Mouse (Mus musculus): Measurements from ENCODE around the gene Spocd1. TPM values are rescaled to one million over a fixed set of nuclear protein-coding genes. Genes with fewer than 3 reads are reported as not detected.

Spocd1 gene
- polyA plus RNA-seq, 1 experiment from 2014 or later: not detected

DNA sequence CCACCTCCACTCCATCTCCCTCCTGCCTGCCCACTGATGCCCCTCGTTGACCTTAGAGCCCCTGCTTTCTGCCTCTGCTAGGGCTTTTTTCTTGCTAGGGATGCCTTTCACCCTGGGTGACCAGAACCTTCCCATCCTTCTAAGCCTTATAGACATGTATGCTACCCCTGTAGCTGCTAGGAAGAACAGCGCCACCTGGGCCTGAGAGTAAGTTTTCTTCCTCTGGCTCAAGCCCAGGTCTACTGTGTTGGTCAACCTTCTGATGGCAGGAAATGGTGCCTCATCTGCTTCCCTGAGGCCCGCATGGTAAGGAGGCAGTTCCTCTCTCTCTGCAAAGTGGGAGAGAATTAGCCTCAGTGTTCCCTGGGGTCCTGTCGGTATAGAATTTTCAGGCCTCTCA, 67.0 kb downstream of the Spocd1 start:
- Histone ChIP-seq H3K9ac (ENCODE audit: low read depth, low read length) (no peak overlapping the region), H3K4me3 (ENCODE audit: low read length) (no peak overlapping the region), H3K4me1 (ENCODE audit: control insufficient read depth, insufficient read depth, low read length) (peaks cover 8% of the 10 kb centered on the region; the same call in 1 of the 2 replicates), H3K27ac (ENCODE audit: low read depth, low read length) (no peak overlapping the region), H3K4me2 (replicated peaks; ENCODE audit: low read depth, low read length) (no peak overlapping the region), H3K9me3 (ENCODE audit: control insufficient read depth, low read length) (no peaks in the 10 kb centered on the region), H3K36me3 (ENCODE audit: control insufficient read depth, insufficient read depth, low read length) (peaks cover 3% of the 10 kb centered on the region; the same call in 1 of the 2 replicates), H3K27me3 (ENCODE audit: control insufficient read depth, insufficient read depth, low read length) (peaks cover 14% of the 10 kb centered on the region; the same call in 1 of the 2 replicates)
- 75% methylated on average over 4 of the region's 4 CpGs for WGBS
- no peak for ATAC-seq (ENCODE audit: low FRiP score, low TSS enrichment)

DNA sequence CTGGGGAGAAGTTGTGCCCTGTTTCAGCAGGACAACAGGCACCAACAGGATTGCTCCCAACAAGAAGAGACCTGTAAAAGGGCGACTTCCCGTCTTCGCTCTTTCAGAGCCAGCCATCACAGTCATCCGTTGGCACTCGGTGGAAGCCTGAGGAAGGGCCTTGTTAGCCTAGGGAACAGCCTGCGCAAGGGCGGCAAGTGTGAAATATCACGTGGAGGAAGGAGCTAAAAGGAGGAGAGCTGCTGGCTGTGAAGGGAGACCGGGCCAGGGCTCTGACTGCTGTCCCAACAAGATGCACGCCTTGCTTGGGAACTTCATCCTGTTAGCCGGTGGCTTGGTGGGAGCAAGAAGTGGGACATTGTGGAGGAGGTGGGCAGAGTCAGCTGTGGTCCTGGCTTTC, 69.1 kb downstream of the Spocd1 start:
- peaks cover 17% of the 10 kb centered on the region for H3K4me1 ChIP-seq (ENCODE audit: control insufficient read depth, insufficient read depth, low read length)
- H3K36me3 ChIP-seq (ENCODE audit: control insufficient read depth, insufficient read depth, low read length): no peaks in the 10 kb centered on the region
- 0 out of 2 replicates have a peak overlapping the region, but pooled peaks have one; percentile 12 for H3K9ac ChIP-seq (ENCODE audit: low read depth, low read length)
- H3K27me3 ChIP-seq (ENCODE audit: control insufficient read depth, insufficient read depth, low read length): peaks cover 14% of the 10 kb centered on the region; the same call in 1 of the 2 replicates
- no peak overlapping the region for H3K4me2 ChIP-seq (replicated peaks; ENCODE audit: low read depth, low read length)
- no peak overlapping the region for H3K4me3 ChIP-seq (ENCODE audit: low read length)
- WGBS: 45% methylated on average over 11 of the region's 11 CpGs
- ATAC-seq (ENCODE audit: low FRiP score, low TSS enrichment): no peak
- no peaks in the 10 kb centered on the region for H3K9me3 ChIP-seq (ENCODE audit: control insufficient read depth, low read length)
- H3K27ac ChIP-seq (ENCODE audit: low read depth, low read length): no peak overlapping the region

DNA sequence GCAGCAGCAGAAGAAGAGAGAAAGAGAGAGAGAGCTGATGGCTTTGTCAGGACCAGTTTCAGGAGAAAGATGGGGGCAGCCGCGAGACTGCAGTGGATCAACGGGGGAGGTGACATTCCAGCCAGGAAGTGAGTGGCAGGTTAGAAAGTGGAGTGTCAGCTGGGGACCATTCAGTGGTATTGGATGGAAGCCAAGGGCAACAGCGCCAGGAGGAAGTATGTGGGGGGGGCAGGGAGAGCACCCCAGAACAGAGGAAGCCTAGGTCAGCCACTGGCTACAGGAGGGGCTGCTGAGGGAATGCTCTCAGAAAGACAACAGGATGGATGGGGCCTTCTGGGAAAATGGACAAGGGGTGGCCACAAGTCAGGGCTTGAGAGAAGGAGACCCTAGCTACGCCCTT, 72.7 kb downstream of the Spocd1 start:
- Histone ChIP-seq H3K27me3 (ENCODE audit: control insufficient read depth, insufficient read depth, low read length) (peaks cover 14% of the 10 kb centered on the region; the same call in 1 of the 2 replicates), H3K4me2 (replicated peaks; ENCODE audit: low read depth, low read length) (no peak overlapping the region), H3K27ac (ENCODE audit: low read depth, low read length) (peak overlapping the region; percentile 12; the same call in 1 of the 2 replicates)

DNA sequence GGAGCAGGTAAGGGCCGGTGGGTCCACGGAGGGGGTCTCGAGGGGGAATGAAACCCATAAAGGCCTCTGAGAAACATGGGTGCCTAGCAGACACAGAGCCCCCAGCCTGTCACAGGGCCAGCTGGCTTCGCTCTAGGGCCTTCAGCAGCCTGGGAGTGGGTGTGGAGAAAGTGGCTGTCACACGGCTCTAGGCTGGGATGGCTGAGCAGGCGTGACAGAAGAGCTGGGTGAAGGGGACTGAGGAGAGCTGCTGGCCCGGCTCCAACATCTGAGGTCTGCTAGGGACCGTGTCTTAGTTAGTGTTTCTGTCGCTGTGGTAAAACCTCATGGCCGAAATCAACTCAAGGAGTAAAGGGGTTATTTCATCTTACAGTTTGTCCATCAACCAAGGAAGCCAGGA, 73.1 kb downstream of the Spocd1 start:
- no peaks in the 10 kb centered on the region for H3K9me3 ChIP-seq (ENCODE audit: control insufficient read depth, low read length)
- 49% methylated on average over 10 of the region's 10 CpGs for WGBS
- no peak overlapping the region for H3K4me3 ChIP-seq (ENCODE audit: low read length)
- peaks cover 23% of the 10 kb centered on the region for H3K4me1 ChIP-seq (ENCODE audit: control insufficient read depth, insufficient read depth, low read length)
- no peaks in the 10 kb centered on the region for H3K36me3 ChIP-seq (ENCODE audit: control insufficient read depth, insufficient read depth, low read length)
- peak; percentile 77; the same call in 1 of the 2 replicates for ATAC-seq (ENCODE audit: low FRiP score, low TSS enrichment)
- H3K4me2 ChIP-seq (replicated peaks; ENCODE audit: low read depth, low read length): no peak overlapping the region
- peak overlapping the region; percentile 12; the same call in 1 of the 2 replicates for H3K27ac ChIP-seq (ENCODE audit: low read depth, low read length)
- peaks cover 14% of the 10 kb centered on the region; the same call in 1 of the 2 replicates for H3K27me3 ChIP-seq (ENCODE audit: control insufficient read depth, insufficient read depth, low read length)
- no peak overlapping the region for H3K9ac ChIP-seq (ENCODE audit: low read depth, low read length)

More for the DNA sequence above, 72.7 kb downstream of the Spocd1 start:
- peak; percentile 32; the same call in 1 of the 2 replicates for ATAC-seq (ENCODE audit: low FRiP score, low TSS enrichment)
- H3K4me3 ChIP-seq (ENCODE audit: low read length): no peak overlapping the region
- H3K4me1 ChIP-seq (ENCODE audit: control insufficient read depth, insufficient read depth, low read length): peaks cover 21% of the 10 kb centered on the region
- no peaks in the 10 kb centered on the region for H3K9me3 ChIP-seq (ENCODE audit: control insufficient read depth, low read length)
- no peak overlapping the region for H3K9ac ChIP-seq (ENCODE audit: low read depth, low read length)
- WGBS: 30% methylated on average over 5 of the region's 5 CpGs
- no peaks in the 10 kb centered on the region for H3K36me3 ChIP-seq (ENCODE audit: control insufficient read depth, insufficient read depth, low read length)

DNA sequence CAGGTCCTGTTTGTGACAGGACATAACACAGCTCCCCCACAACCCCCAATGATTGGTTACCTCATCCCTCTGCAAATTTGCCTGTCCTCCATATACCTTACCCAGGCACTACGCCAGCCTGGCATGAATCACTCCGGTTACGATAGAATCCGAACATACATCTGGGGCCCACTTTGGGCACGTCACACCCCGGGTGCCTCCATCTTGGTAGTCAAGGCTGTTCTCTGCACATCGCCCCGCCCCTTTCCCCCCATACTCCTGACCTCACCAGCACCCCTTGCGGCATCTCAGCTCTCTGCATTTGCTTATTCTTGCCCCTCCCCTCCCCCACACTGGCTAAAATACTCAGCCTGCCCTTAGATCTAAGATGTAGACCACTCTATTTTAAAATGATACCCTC, 76.5 kb downstream of the Spocd1 start:
- Histone ChIP-seq H3K27ac (ENCODE audit: low read depth, low read length) (no peak overlapping the region), H3K36me3 (ENCODE audit: control insufficient read depth, insufficient read depth, low read length) (no peaks in the 10 kb centered on the region), H3K9ac (ENCODE audit: low read depth, low read length) (no peak overlapping the region), H3K4me2 (replicated peaks; ENCODE audit: low read depth, low read length) (no peak overlapping the region), H3K9me3 (ENCODE audit: control insufficient read depth, low read length) (no peaks in the 10 kb centered on the region), H3K27me3 (ENCODE audit: control insufficient read depth, insufficient read depth, low read length) (peaks cover 5% of the 10 kb centered on the region; the same call in 1 of the 2 replicates), H3K4me3 (ENCODE audit: low read length) (no peak overlapping the region), H3K4me1 (ENCODE audit: control insufficient read depth, insufficient read depth, low read length) (peaks cover 19% of the 10 kb centered on the region)
- no peak for ATAC-seq (ENCODE audit: low FRiP score, low TSS enrichment)
- 66% methylated on average over 9 of the region's 9 CpGs for WGBS

DNA sequence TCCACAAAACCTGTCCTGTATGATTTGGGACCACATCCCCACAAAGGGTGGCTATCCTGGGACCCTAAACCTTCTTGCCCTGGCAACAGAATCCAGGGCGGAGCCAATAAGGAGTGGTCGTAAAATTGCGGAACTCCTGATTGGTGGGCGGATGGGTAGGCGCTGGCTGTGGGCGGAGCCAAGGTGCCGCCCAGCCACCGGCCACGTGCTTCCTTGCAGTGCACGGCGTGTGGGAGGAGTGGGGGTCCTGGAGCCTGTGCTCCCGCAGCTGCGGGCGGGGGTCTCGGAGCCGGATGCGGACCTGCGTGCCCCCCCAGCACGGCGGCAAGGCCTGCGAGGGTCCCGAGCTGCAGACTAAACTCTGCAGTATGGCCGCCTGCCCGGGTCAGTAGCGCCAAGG, 77.5 kb downstream of the Spocd1 start:
- Histone ChIP-seq H3K9me3 (ENCODE audit: control insufficient read depth, low read length) (no peaks in the 10 kb centered on the region), H3K27me3 (ENCODE audit: control insufficient read depth, insufficient read depth, low read length) (peaks cover 5% of the 10 kb centered on the region; the same call in 1 of the 2 replicates), H3K27ac (ENCODE audit: low read depth, low read length) (no peak overlapping the region), H3K4me3 (ENCODE audit: low read length) (peak overlapping the region; percentile 27), H3K36me3 (ENCODE audit: control insufficient read depth, insufficient read depth, low read length) (0 out of 2 replicates have a peak, but pooled peaks cover 4% of the 10 kb centered on the region), H3K4me2 (replicated peaks; ENCODE audit: low read depth, low read length) (peak overlapping the region; percentile 52), H3K9ac (ENCODE audit: low read depth, low read length) (no peak overlapping the region), H3K4me1 (ENCODE audit: control insufficient read depth, insufficient read depth, low read length) (peaks cover 11% of the 10 kb centered on the region)
- no peak for ATAC-seq (ENCODE audit: low FRiP score, low TSS enrichment)
- 14% methylated on average over 25 of the region's 25 CpGs for WGBS

Other genes with a start within 250 kb of the Spocd1 start
- 27.2 and 49.0 TPM in 2 replicates for gene Tmem39b, start 232.4 kb upstream of the Spocd1 start, polyA plus RNA-seq (2014; fragmentation: Nextera tagmentation; extraction: Ambion mirVana)
- gene Khdrbs1, start 186.9 kb upstream of the Spocd1 start, polyA plus RNA-seq (2014; fragmentation: Nextera tagmentation; extraction: Ambion mirVana): 100 and 131 TPM in 2 replicates
- gene Ptp4a2, start 118.0 kb upstream of the Spocd1 start, polyA plus RNA-seq (2014; fragmentation: Nextera tagmentation; extraction: Ambion mirVana): 253 and 276 TPM in 2 replicates
- 2.6 and 3.3 TPM in 2 replicates for gene Adgrb2, start 55.6 kb downstream of the Spocd1 start, polyA plus RNA-seq (2014; fragmentation: Nextera tagmentation; extraction: Ambion mirVana)
- gene Col16a1, start 118.6 kb downstream of the Spocd1 start, polyA plus RNA-seq (2014; fragmentation: Nextera tagmentation; extraction: Ambion mirVana): 27.6 and 28.1 TPM in 2 replicates
- gene Pef1, start 173.3 kb downstream of the Spocd1 start, polyA plus RNA-seq (2014; fragmentation: Nextera tagmentation; extraction: Ambion mirVana): 77.3 and 85.9 TPM in 2 replicates
- gene Hcrtr1, start 210.1 kb downstream of the Spocd1 start, polyA plus RNA-seq (2014; fragmentation: Nextera tagmentation; extraction: Ambion mirVana): not detected in 2 replicates
- 20.9 and 26.1 TPM in 2 replicates for gene Tinagl1, start 245.9 kb downstream of the Spocd1 start, polyA plus RNA-seq (2014; fragmentation: Nextera tagmentation; extraction: Ambion mirVana)